Mouse (Mus musculus): ENCODE measurements around the gene Abr. TPM values are rescaled to one million over a fixed set of nuclear protein-coding genes. Genes with fewer than 3 reads are reported as not detected.

The Abr gene
- polyA plus RNA-seq, 1 experiment from 2014 or later, result 70.2 TPM

DNA sequence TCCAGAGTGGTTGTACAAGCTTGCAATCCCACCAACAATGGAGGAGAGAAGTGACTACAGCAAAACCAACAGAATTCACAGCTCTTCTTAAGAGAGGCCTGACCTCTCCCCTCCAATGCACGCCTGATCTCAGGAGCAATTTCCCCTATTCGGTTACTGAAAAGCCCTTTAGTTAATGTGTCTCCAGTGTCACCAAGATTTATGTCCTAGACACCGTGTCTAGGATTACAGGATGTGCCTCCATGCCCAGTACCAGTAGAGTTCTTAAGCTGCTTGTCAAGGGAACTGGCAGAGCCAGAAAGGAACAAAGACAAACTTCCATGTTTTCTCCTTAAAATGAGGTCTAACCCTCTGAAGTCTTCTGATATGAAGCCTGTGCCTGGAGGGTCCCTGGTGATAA lies 36.0 kb downstream of the Abr start:
- 92% methylated on average over 3 of the region's 3 CpGs for WGBS
- no peaks in the 10 kb centered on the region for H3K9me3 ChIP-seq (replicated peaks)
- no peak overlapping the region for H3K4me2 ChIP-seq
- H3K36me3 ChIP-seq (ENCODE audit: poor library complexity, severe bottlenecking), result no peaks in the 10 kb centered on the region
- H3K4me1 ChIP-seq, result no peaks in the 10 kb centered on the region
- H3K4me3 ChIP-seq, result no peak overlapping the region
- H3K9ac ChIP-seq, result no peak overlapping the region
- ATAC-seq, result no peak
- H3K27ac ChIP-seq, result no peak overlapping the region
- H3K27me3 ChIP-seq, result no peaks in the 10 kb centered on the region

DNA sequence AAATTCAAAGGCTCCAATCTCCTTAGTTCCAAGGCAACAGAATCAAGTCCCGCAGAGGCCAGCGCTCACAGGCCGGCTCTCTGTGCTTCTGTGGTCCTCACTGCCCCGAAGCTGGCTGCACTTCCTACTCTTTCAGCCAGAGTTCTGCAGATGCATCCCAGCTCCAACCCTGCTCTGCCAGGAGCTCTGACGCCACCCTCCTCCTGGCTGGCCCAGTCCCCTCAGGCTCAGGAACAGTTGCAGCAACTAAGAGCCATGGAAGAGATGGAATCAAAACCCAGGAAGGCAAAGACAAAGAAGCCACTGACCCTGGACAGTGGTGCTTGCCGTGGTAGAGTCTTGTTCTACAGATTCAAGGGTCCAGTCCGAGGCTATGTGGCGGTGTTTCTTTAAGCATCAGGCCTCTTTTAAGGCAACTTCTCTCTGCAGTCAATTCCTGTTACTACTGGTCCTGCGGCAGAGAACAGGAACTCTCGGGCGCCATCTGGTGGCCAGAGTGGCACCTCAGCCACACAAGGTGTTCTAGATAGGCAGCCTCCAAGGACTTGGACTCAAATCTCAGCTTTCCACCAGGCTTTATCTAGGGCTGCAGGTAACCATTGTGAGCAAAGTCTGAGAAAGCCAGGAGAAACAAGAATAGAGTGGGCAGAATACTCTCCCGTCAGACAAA lies 44.4 kb downstream of the Abr start:
- 29% methylated on average over 12 of the region's 12 CpGs for WGBS
- no peaks in the 10 kb centered on the region for H3K4me1 ChIP-seq
- H3K4me3 ChIP-seq, result no peak overlapping the region
- H3K4me2 ChIP-seq, result no peak overlapping the region
- ATAC-seq, result peak; percentile 53; the same call in 1 of the 2 replicates
- peaks cover 2% of the 10 kb centered on the region for H3K27me3 ChIP-seq
- no peaks in the 10 kb centered on the region for H3K36me3 ChIP-seq (ENCODE audit: poor library complexity, severe bottlenecking)
- no peak overlapping the region for H3K9ac ChIP-seq
- H3K27ac ChIP-seq, result no peak overlapping the region
- no peaks in the 10 kb centered on the region for H3K9me3 ChIP-seq (replicated peaks)

GRCm38 (mm10) chr11:76572820-76573385 lies 49.2 kb downstream of the Abr start:
- H3K9me3 ChIP-seq (replicated peaks), result no peaks in the 10 kb centered on the region
- no peaks in the 10 kb centered on the region for H3K36me3 ChIP-seq (ENCODE audit: poor library complexity, severe bottlenecking)
- WGBS, result 92% methylated on average over 6 of the region's 6 CpGs
- H3K4me2 ChIP-seq, result no peak overlapping the region
- H3K27ac ChIP-seq, result no peak overlapping the region
- peaks cover 28% of the 10 kb centered on the region for H3K4me1 ChIP-seq
- H3K4me3 ChIP-seq, result no peak overlapping the region
- peaks cover 25% of the 10 kb centered on the region for H3K27me3 ChIP-seq
- ATAC-seq, result no peak
- no peak overlapping the region for H3K9ac ChIP-seq

- 3% methylated on average over 9 of the region's 9 CpGs for WGBS
Observed at GRCm38 (mm10) chr11:76571613-76571929, 50.5 kb downstream of the Abr start.

GRCm38 (mm10) chr11:76570741-76571612 lies 51.1 kb downstream of the Abr start:
- under 1% methylated on average over 64 of the region's 66 CpGs for WGBS
- H3K4me2 ChIP-seq, result peak overlapping the region; percentile 98
- no peaks in the 10 kb centered on the region for H3K9me3 ChIP-seq (replicated peaks)
- peak; percentile 86 for ATAC-seq
- no peaks in the 10 kb centered on the region for H3K36me3 ChIP-seq (ENCODE audit: poor library complexity, severe bottlenecking)
- peak overlapping the region; percentile 65 for H3K4me3 ChIP-seq
- peaks cover 28% of the 10 kb centered on the region for H3K4me1 ChIP-seq
- peak overlapping the region; percentile 69 for H3K9ac ChIP-seq
- peaks cover 27% of the 10 kb centered on the region for H3K27me3 ChIP-seq
- no peak overlapping the region for H3K27ac ChIP-seq

More at GRCm38 (mm10) chr11:76571613-76571929, 50.5 kb downstream of the Abr start:
- Histone ChIP-seq H3K4me2 (peak overlapping the region; percentile 98), H3K27ac (no peak overlapping the region), H3K4me3 (peak overlapping the region; percentile 65), H3K9ac (peak overlapping the region; percentile 69), H3K4me1 (peaks cover 28% of the 10 kb centered on the region), H3K9me3 (replicated peaks) (no peaks in the 10 kb centered on the region), H3K36me3 (ENCODE audit: poor library complexity, severe bottlenecking) (no peaks in the 10 kb centered on the region), H3K27me3 (peaks cover 27% of the 10 kb centered on the region)
- ATAC-seq, result peak; percentile 65

- WGBS, result 4% methylated on average over 10 of the region's 10 CpGs
- peak overlapping the region; percentile 98 for H3K4me2 ChIP-seq
- H3K27me3 ChIP-seq, result peaks cover 27% of the 10 kb centered on the region
- peak overlapping the region; percentile 65 for H3K4me3 ChIP-seq
- ATAC-seq, result 0 out of 2 replicates have a peak, but pooled peaks have one; percentile 13
- H3K27ac ChIP-seq, result no peak overlapping the region
- peaks cover 28% of the 10 kb centered on the region for H3K4me1 ChIP-seq
- no peaks in the 10 kb centered on the region for H3K9me3 ChIP-seq (replicated peaks)
- peak overlapping the region; percentile 69 for H3K9ac ChIP-seq
- H3K36me3 ChIP-seq (ENCODE audit: poor library complexity, severe bottlenecking), result no peaks in the 10 kb centered on the region
Observed at GRCm38 (mm10) chr11:76570201-76570731, 51.8 kb downstream of the Abr start.

- H3K36me3 ChIP-seq (ENCODE audit: poor library complexity, severe bottlenecking), result no peaks in the 10 kb centered on the region
- peak overlapping the region; percentile 65 for H3K4me3 ChIP-seq
- ATAC-seq, result no peak
- H3K9ac ChIP-seq, result 0 out of 2 replicates have a peak overlapping the region, but pooled peaks have one; percentile 69
- H3K4me2 ChIP-seq, result peak overlapping the region; percentile 98
- H3K27ac ChIP-seq, result no peak overlapping the region; the same call in 1 of the 2 replicates
- H3K9me3 ChIP-seq (replicated peaks), result no peaks in the 10 kb centered on the region
- WGBS, result 28% methylated on average over 3 of the region's 3 CpGs
- peaks cover 28% of the 10 kb centered on the region for H3K4me1 ChIP-seq
- H3K27me3 ChIP-seq, result peaks cover 27% of the 10 kb centered on the region
Observed at GRCm38 (mm10) chr11:76569436-76569835, 52.7 kb downstream of the Abr start.

DNA sequence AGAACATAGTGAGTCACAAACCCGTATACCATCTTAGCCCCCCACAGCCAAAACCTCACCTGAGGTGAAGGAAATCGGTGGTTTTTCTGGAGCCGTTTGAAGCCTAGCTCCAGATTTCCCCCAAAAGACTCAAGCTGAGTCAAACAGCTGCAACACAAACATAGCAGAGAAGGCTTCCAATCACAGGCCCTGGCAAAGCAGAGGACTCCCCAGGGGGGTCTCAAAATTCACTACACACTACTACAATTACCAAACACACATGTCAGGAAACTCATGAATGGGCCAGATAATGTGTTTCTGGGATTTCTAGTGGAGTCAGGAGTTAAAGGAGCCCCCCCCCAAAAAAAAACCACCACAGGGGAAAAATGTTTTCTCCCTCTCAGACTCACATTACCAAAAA lies 56.0 kb downstream of the Abr start:
- Histone ChIP-seq H3K9me3 (replicated peaks) (no peaks in the 10 kb centered on the region), H3K27ac (no peak overlapping the region), H3K4me3 (no peak overlapping the region), H3K27me3 (peaks cover 13% of the 10 kb centered on the region; the same call in 1 of the 2 replicates), H3K4me2 (no peak overlapping the region), H3K9ac (no peak overlapping the region), H3K4me1 (peaks cover 29% of the 10 kb centered on the region), H3K36me3 (ENCODE audit: poor library complexity, severe bottlenecking) (no peaks in the 10 kb centered on the region)
- 56% methylated on average over 3 of the region's 3 CpGs for WGBS
- ATAC-seq, result no peak

DNA sequence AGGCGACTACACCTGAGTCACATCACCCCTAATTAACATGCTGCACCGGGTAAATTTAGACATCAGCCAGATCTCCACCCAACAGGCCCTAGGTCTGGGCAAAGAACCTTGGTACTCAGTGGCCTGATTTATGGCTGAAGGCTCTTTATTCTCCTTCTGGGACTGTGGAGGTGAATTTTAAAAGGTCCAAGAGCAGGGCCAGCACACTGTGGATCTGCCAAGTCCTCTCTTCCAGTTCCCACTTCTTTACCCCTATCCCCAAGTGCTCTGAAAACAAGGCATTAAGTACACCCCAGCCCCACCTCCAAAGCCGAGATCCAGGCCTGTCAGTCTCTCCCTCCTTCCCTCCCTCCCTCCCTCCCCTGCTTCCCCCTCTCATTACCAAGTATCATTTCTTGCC lies 59.5 kb downstream of the Abr start:
- H3K36me3 ChIP-seq (ENCODE audit: poor library complexity, severe bottlenecking), result no peaks in the 10 kb centered on the region

GRCm38 (mm10) chr11:76562165-76562564 lies 59.9 kb downstream of the Abr start:
- WGBS, result 32% methylated on average over 4 of the region's 4 CpGs

More for the DNA sequence above, 59.5 kb downstream of the Abr start:
- no peak overlapping the region for H3K4me3 ChIP-seq
- H3K9me3 ChIP-seq (replicated peaks), result no peaks in the 10 kb centered on the region
- ATAC-seq, result no peak
- peaks cover 8% of the 10 kb centered on the region for H3K4me1 ChIP-seq
- H3K9ac ChIP-seq, result no peak overlapping the region
- 26% methylated on average over 3 of the region's 3 CpGs for WGBS
- H3K4me2 ChIP-seq, result no peak overlapping the region
- H3K27me3 ChIP-seq, result no peaks in the 10 kb centered on the region
- no peak overlapping the region for H3K27ac ChIP-seq

DNA sequence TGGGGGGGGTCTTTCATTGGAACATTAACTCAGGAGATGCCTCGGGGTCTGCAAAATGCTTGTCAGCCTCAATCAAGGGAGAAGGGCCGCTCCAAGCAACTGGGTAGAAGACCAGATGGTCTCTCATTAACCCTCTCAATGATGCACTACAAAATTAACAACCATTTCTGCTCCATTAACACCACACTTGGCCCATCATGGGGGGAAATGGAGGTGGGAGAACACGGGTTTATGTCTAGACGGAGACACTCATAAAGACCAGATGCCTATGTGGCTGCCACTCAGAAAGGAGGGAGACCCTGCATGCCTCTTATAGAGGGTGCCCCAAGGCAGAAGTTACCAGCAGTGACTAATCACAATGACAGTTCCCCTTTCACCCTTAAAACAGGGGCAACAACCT lies 64.3 kb downstream of the Abr start:
- ATAC-seq, result no peak
- no peak overlapping the region for H3K9ac ChIP-seq
- H3K9me3 ChIP-seq (replicated peaks), result no peaks in the 10 kb centered on the region
- H3K36me3 ChIP-seq (ENCODE audit: poor library complexity, severe bottlenecking), result no peaks in the 10 kb centered on the region
- peaks cover 8% of the 10 kb centered on the region for H3K4me1 ChIP-seq
- H3K4me3 ChIP-seq, result no peak overlapping the region
- no peaks in the 10 kb centered on the region for H3K27me3 ChIP-seq
- H3K27ac ChIP-seq, result no peak overlapping the region
- H3K4me2 ChIP-seq, result no peak overlapping the region
- WGBS, result 68% methylated on average over 4 of the region's 4 CpGs

More at GRCm38 (mm10) chr11:76562165-76562564, 59.9 kb downstream of the Abr start:
- no peaks in the 10 kb centered on the region for H3K9me3 ChIP-seq (replicated peaks)
- H3K9ac ChIP-seq, result no peak overlapping the region
- H3K36me3 ChIP-seq (ENCODE audit: poor library complexity, severe bottlenecking), result no peaks in the 10 kb centered on the region
- peaks cover 8% of the 10 kb centered on the region for H3K4me1 ChIP-seq
- no peak overlapping the region for H3K4me2 ChIP-seq
- no peaks in the 10 kb centered on the region for H3K27me3 ChIP-seq
- no peak overlapping the region for H3K4me3 ChIP-seq
- ATAC-seq, result no peak
- H3K27ac ChIP-seq, result no peak overlapping the region
